In genomic region chr15:59737247-59737646, GRCm38 (mm10) we compare ENCODE assay signal across 17 mouse cellular contexts.
"Had no signal": no experiment of that assay in that cellular context is flagged by ENCODE, and none has a peak within 500 bp of the region (broad histone marks: within the 10 kb centered on the region; RNA-seq: fewer than 3 reads in every experiment).

No protein-coding gene starts in this region.

- H3K36me3 ChIP-seq: limb, embryonic 10.5 days; liver, embryonic 15.5 days; midbrain, embryonic 10.5 days; neural tube, embryonic 15.5 days had no signal

- H3K27ac ChIP-seq: left cerebral cortex, adult 2 months; limb, embryonic 10.5 days; liver, embryonic 15.5 days; midbrain, embryonic 10.5 days; neural tube, embryonic 15.5 days had no signal

- H3K9me3 ChIP-seq: limb, embryonic 10.5 days; liver, embryonic 15.5 days; midbrain, embryonic 10.5 days; neural tube, embryonic 15.5 days had no signal

- H3K4me1 ChIP-seq: limb, embryonic 10.5 days; liver, embryonic 15.5 days; midbrain, embryonic 10.5 days; neural tube, embryonic 15.5 days had no signal

- H3K27me3 ChIP-seq: liver, embryonic 15.5 days; neural tube, embryonic 15.5 days had no signal

- H3K4me3 ChIP-seq: left cerebral cortex, adult 2 months; limb, embryonic 10.5 days; liver, embryonic 15.5 days; midbrain, embryonic 10.5 days; myocyte; neural tube, embryonic 15.5 days had no signal

- DNase-seq: kidney, postnatal 10 days; lung, adult 2 months; lung, postnatal 10 days; lung, postnatal 4 days; midbrain, embryonic 14.5 days; right cerebral cortex, adult 18-20 months; right cerebral cortex, postnatal 4 days; spleen, adult 18-20 months; thymus, adult 2 months; thymus, postnatal 25 days had no signal

- H3K4me2 ChIP-seq: liver, embryonic 11.5 days; liver, embryonic 15.5 days; neural tube, embryonic 15.5 days had no signal

- H3K9ac ChIP-seq: liver, embryonic 15.5 days; neural tube, embryonic 15.5 days had no signal
